Mouse (Mus musculus) urinary bladder, postnatal 0 days (tissue): ENCODE measurements around the gene Frg2f1. TPM values are rescaled to one million over a fixed set of nuclear protein-coding genes. Genes with fewer than 3 reads are reported as not detected.

Experiments used
- polyA plus RNA-seq: library from polyadenylated mRNA; unstranded; fragments of >200 nt; fragmentation: Nextera tagmentation; extraction: Ambion mirVana; gene quantifications from 2 replicates; pipeline ENCODE4 v1.2.1, GENCODE M21; 2015

Gene Frg2f1
- polyA plus RNA-seq, result 2.8 and 3.9 TPM in 2 replicates

GRCm38 (mm10) chr4:119539031-119539824 lies at the start of gene Frg2f1:
Gene Frg2f1, minus strand, starts transcription at chr4:119539529.

GRCm38 (mm10) chr4:119536615-119537014 lies 2.7 kb downstream of the Frg2f1 start, which contains the start of gene Foxj3:
Gene Foxj3, plus strand, starts transcription at chr4:119537004.

GRCm38 (mm10) chr4:119492291-119492932 lies 46.9 kb downstream of the Frg2f1 start, which contains the start of gene Rimkla:
Gene Rimkla, minus strand, starts transcription at chr4:119492628.

Other genes with a start within 250 kb of the Frg2f1 start
- gene Ybx1, start 244.9 kb downstream of the Frg2f1 start, polyA plus RNA-seq, result 336 and 370 TPM in 2 replicates
- gene Ppih, start 219.0 kb downstream of the Frg2f1 start, polyA plus RNA-seq, result 30.0 and 36.2 TPM in 2 replicates
- 0.59 and 1.2 TPM in 2 replicates for gene Ccdc30, start 124.0 kb downstream of the Frg2f1 start, polyA plus RNA-seq
- 32.6 and 34.9 TPM in 2 replicates for gene Ppcs, start 117.1 kb downstream of the Frg2f1 start, polyA plus RNA-seq
- gene Zmynd12, start 116.7 kb downstream of the Frg2f1 start, polyA plus RNA-seq, result 0.30 and 0.36 TPM in 2 replicates
- gene Rimkla, start 46.9 kb downstream of the Frg2f1 start, polyA plus RNA-seq, result 0.07 and 0.23 TPM in 2 replicates
- 12.3 and 13.2 TPM in 2 replicates for gene Foxj3, start 2.5 kb downstream of the Frg2f1 start, polyA plus RNA-seq
- gene Guca2a, start 98.2 kb upstream of the Frg2f1 start, polyA plus RNA-seq, result 1.2 and 1.5 TPM in 2 replicates
- gene Guca2b, start 119.4 kb upstream of the Frg2f1 start, polyA plus RNA-seq, result not detected in 2 replicates
- gene Hivep3, start 194.3 kb upstream of the Frg2f1 start, polyA plus RNA-seq, result 11.4 TPM in 2 replicates